26 mouse cellular contexts compared by ENCODE assay signal in the genomic region with DNA sequence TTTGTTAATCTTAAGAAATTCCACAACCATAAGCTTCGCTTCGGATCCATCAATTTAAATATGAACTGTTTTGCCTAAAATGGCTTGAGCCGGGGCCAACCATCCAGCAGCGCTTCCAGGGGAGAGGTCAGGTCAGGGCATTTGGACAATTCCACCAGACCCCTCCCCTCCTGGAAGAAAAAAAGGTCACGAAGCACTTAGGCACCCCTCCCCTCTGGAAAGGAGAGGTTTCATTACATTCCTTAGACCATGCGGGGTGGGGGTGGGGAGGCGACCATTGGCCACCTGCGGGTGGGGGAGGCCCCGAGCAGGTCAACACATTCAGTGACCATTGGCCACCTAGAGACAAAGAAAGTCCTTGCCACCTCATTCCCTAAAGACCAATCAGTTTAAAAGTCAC. TPM values are rescaled to one million over a fixed set of nuclear protein-coding genes. Genes with fewer than 3 reads are reported as not detected.
DNase-seq lines count a peak whose midpoint lies in the region; ATAC-seq lines count a peak whose summit lies in the region.
"Had no signal": no experiment of that assay in that cellular context is flagged by ENCODE, and none has a peak within 500 bp of the region (broad histone marks: within the 10 kb centered on the region; RNA-seq: fewer than 3 reads in every experiment).

No protein-coding gene starts in this region.

- H3K4me3 ChIP-seq in hindbrain, embryonic 10.5 days = no peak overlapping the region
- H3K4me3 ChIP-seq in hindbrain, embryonic 12.5 days = no peak overlapping the region
- H3K4me3 ChIP-seq: embryonic facial prominence, embryonic 13.5 days; forebrain, embryonic 10.5 days; hindbrain, embryonic 15.5 days; lung, embryonic 15.5 days; neural tube, embryonic 12.5 days had no signal

- H3K27me3 ChIP-seq in hindbrain, embryonic 10.5 days (ENCODE audit: insufficient read depth, poor library complexity, severe bottlenecking) = no peaks in the 10 kb centered on the region
- H3K27me3 ChIP-seq in hindbrain, embryonic 12.5 days = no peaks in the 10 kb centered on the region
- H3K27me3 ChIP-seq: embryonic facial prominence, embryonic 13.5 days; hindbrain, embryonic 15.5 days; lung, embryonic 15.5 days; neural tube, embryonic 12.5 days had no signal

- 39% methylated on average over 9 of the region's 9 CpGs for WGBS in hindbrain, embryonic 10.5 days
- WGBS in hindbrain, embryonic 12.5 days = 50% methylated on average over 9 of the region's 9 CpGs

- peaks cover 24% of the 10 kb centered on the region for H3K4me1 ChIP-seq in hindbrain, embryonic 10.5 days (replicated peaks)
- no peaks in the 10 kb centered on the region for H3K4me1 ChIP-seq in hindbrain, embryonic 12.5 days
- H3K4me1 ChIP-seq: embryonic facial prominence, embryonic 13.5 days; hindbrain, embryonic 15.5 days; neural tube, embryonic 12.5 days had no signal

- no peak for ATAC-seq in hindbrain, embryonic 12.5 days (ENCODE audit: low FRiP score)

- H3K4me2 ChIP-seq in hindbrain, embryonic 12.5 days (replicated peaks) = no peak overlapping the region
- H3K4me2 ChIP-seq: embryonic facial prominence, embryonic 13.5 days; hindbrain, embryonic 15.5 days; liver, embryonic 11.5 days; lung, embryonic 15.5 days; neural tube, embryonic 12.5 days had no signal

- H3K9ac ChIP-seq in hindbrain, embryonic 12.5 days = no peak overlapping the region
- H3K9ac ChIP-seq: embryonic facial prominence, embryonic 13.5 days; hindbrain, embryonic 15.5 days; lung, embryonic 15.5 days; neural tube, embryonic 12.5 days had no signal

- no peaks in the 10 kb centered on the region; the same call in 1 of the 2 replicates for H3K9me3 ChIP-seq in hindbrain, embryonic 10.5 days
- no peaks in the 10 kb centered on the region for H3K9me3 ChIP-seq in hindbrain, embryonic 12.5 days (replicated peaks)
- H3K9me3 ChIP-seq: embryonic facial prominence, embryonic 13.5 days; hindbrain, embryonic 15.5 days; lung, embryonic 15.5 days; neural tube, embryonic 12.5 days had no signal

- H3K27ac ChIP-seq in hindbrain, embryonic 10.5 days = peak overlapping the region; percentile 23; the same call in 1 of the 2 replicates
- no peak overlapping the region for H3K27ac ChIP-seq in hindbrain, embryonic 12.5 days
- H3K27ac ChIP-seq: embryonic facial prominence, embryonic 13.5 days; forebrain, embryonic 10.5 days; hindbrain, embryonic 15.5 days; lung, embryonic 15.5 days; neural tube, embryonic 12.5 days had no signal

- DNase-seq in hindbrain, embryonic 10.5 days (ENCODE audit: low spot score) = peak; percentile 14
- DNase-seq in 3134 (ENCODE audit: extremely low read depth, insufficient read length, low spot score) = peak; percentile 39
- DNase-seq in embryo, embryonic 11 days = peak; percentile 23
- peak; percentile 25 for DNase-seq in retina, embryonic 14.5 days (ENCODE audit: low spot score)
- no peak for DNase-seq in heart, adult 8-10 months (ENCODE audit: low spot score)
- no peak for DNase-seq in left cerebral cortex, postnatal 4 days
- DNase-seq in layer of hippocampus, adult 11-12 months (ENCODE audit: low spot score) = no peak
- DNase-seq: cerebellum, adult 18-20 months; cerebellum, postnatal 36 days; gastrocnemius, postnatal 10 days; heart, postnatal 10 days; layer of hippocampus, postnatal 36 days; midbrain, embryonic 14.5 days; right cerebral cortex, postnatal 14 days; thymus, adult 2 months had no signal

- no peaks in the 10 kb centered on the region for H3K36me3 ChIP-seq in hindbrain, embryonic 10.5 days
- H3K36me3 ChIP-seq in hindbrain, embryonic 12.5 days = no peaks in the 10 kb centered on the region
- H3K36me3 ChIP-seq: embryonic facial prominence, embryonic 13.5 days; forebrain, embryonic 10.5 days; hindbrain, embryonic 15.5 days; lung, embryonic 15.5 days; neural tube, embryonic 12.5 days had no signal

- intact Hi-C loops in left cerebral cortex, postnatal 4 days (cut with DNase I) = no loop called here

RNA-seq across cellular contexts. Expression of a gene that starts 2.5 kb away (rescaled TPM):
- polyA plus RNA-seq in hindbrain, embryonic 10.5 days (2016; fragmentation: Nextera tagmentation; extraction: Ambion mirVana) = 0.21 and 0.41 TPM in 2 replicates
- polyA plus RNA-seq in hindbrain, embryonic 12.5 days (2016; fragmentation: Nextera tagmentation; extraction: Ambion mirVana) = 0.32 TPM in 1 of 2 replicates, not detected in the other
- total RNA-seq in heart, adult 8-10 months (2022) = 1 to 10 TPM; 1.4 to 2.1 (median 1.6) TPM
- total RNA-seq in left cerebral cortex, postnatal 4 days (2021) = not detected
- total RNA-seq: gastrocnemius, postnatal 10 days; layer of hippocampus, adult 18-20 months; layer of hippocampus, postnatal 36 days; left cerebral cortex, postnatal 36 days had no signal
- polyA plus RNA-seq: embryonic facial prominence, embryonic 13.5 days; forebrain, embryonic 10.5 days; hindbrain, embryonic 15.5 days; midbrain, embryonic 14.5 days; neural tube, embryonic 12.5 days had no signal

RNA-seq across cellular contexts. Expression of a gene that starts 12.2 kb away (rescaled TPM):
- polyA plus RNA-seq in hindbrain, embryonic 10.5 days (2016; fragmentation: Nextera tagmentation; extraction: Ambion mirVana) = not detected in 2 replicates
- not detected in 2 replicates for polyA plus RNA-seq in hindbrain, embryonic 12.5 days (2016; fragmentation: Nextera tagmentation; extraction: Ambion mirVana)
- total RNA-seq in heart, adult 8-10 months (2022) = not detected
- not detected for total RNA-seq in left cerebral cortex, postnatal 4 days (2021)
- total RNA-seq: adrenal gland, postnatal 14 days; gastrocnemius, postnatal 10 days; heart, postnatal 10 days; layer of hippocampus, adult 18-20 months; layer of hippocampus, postnatal 36 days; left cerebral cortex, postnatal 36 days had no signal
- polyA plus RNA-seq: embryonic facial prominence, embryonic 13.5 days; forebrain, embryonic 10.5 days; frontal cortex, adult 2 months; hindbrain, embryonic 15.5 days; liver, embryonic 11.5 days; lung, embryonic 15.5 days; midbrain, embryonic 14.5 days; neural tube, embryonic 12.5 days had no signal

RNA-seq across cellular contexts. Expression of a gene that starts 32.1 kb away (rescaled TPM):
- 4.4 and 5.4 TPM in 2 replicates for polyA plus RNA-seq in hindbrain, embryonic 10.5 days (2016; fragmentation: Nextera tagmentation; extraction: Ambion mirVana)
- polyA plus RNA-seq in hindbrain, embryonic 12.5 days (2016; fragmentation: Nextera tagmentation; extraction: Ambion mirVana) = 4.6 and 6.1 TPM in 2 replicates
- 10 to 100 TPM; 17.9 to 25.0 (median 20.5) TPM for total RNA-seq in heart, adult 8-10 months (2022)
- total RNA-seq in left cerebral cortex, postnatal 4 days (2021) = 10 to 100 TPM; 14.6 to 18.8 TPM

RNA-seq across cellular contexts. Expression of a gene that starts 38.2 kb away (rescaled TPM):
- not detected in 2 replicates for polyA plus RNA-seq in hindbrain, embryonic 10.5 days (2016; fragmentation: Nextera tagmentation; extraction: Ambion mirVana)
- polyA plus RNA-seq in hindbrain, embryonic 12.5 days (2016; fragmentation: Nextera tagmentation; extraction: Ambion mirVana) = not detected in 2 replicates
- total RNA-seq in heart, adult 8-10 months (2022) = not detected
- total RNA-seq in left cerebral cortex, postnatal 4 days (2021) = not detected
- total RNA-seq: adrenal gland, postnatal 14 days; gastrocnemius, postnatal 10 days; heart, postnatal 10 days; layer of hippocampus, adult 18-20 months; layer of hippocampus, postnatal 36 days; left cerebral cortex, postnatal 36 days had no signal
- polyA plus RNA-seq: embryonic facial prominence, embryonic 13.5 days; forebrain, embryonic 10.5 days; frontal cortex, adult 2 months; hindbrain, embryonic 15.5 days; liver, embryonic 11.5 days; lung, embryonic 15.5 days; midbrain, embryonic 14.5 days; neural tube, embryonic 12.5 days had no signal

Comparison
In these comparisons a context has a peak if more than half of its experiments do, and no peak if none do; other contexts are left out.
1. DNase-seq: peak in hindbrain, embryonic 10.5 days (single experiment), 3134 (single experiment), embryo, embryonic 11 days (single experiment) and retina, embryonic 14.5 days (single experiment); none in heart, adult 8-10 months (single experiment), left cerebral cortex, postnatal 4 days (single experiment) and layer of hippocampus, adult 11-12 months (single experiment).